Mouse (Mus musculus): ENCODE measurements around the gene Atp5s.

GRCm38 (mm10) chr12:69688368-69688767 lies 36.4 kb upstream of the Atp5s start:
- no peak for TF ChIP-seq POLR2A (IDR thresholded peaks at IDR 0.05; ENCODE audit: borderline replicate concordance, extremely low read depth, low read depth, low read length)
- TF ChIP-seq CTCF (IDR thresholded peaks at IDR 0.05; ENCODE audit: insufficient read depth, low read length) = no peak

All from lung, adult 2 months (tissue).